Mouse (Mus musculus): ENCODE results near the gene Kmt5b.

The Kmt5b gene

DNA sequence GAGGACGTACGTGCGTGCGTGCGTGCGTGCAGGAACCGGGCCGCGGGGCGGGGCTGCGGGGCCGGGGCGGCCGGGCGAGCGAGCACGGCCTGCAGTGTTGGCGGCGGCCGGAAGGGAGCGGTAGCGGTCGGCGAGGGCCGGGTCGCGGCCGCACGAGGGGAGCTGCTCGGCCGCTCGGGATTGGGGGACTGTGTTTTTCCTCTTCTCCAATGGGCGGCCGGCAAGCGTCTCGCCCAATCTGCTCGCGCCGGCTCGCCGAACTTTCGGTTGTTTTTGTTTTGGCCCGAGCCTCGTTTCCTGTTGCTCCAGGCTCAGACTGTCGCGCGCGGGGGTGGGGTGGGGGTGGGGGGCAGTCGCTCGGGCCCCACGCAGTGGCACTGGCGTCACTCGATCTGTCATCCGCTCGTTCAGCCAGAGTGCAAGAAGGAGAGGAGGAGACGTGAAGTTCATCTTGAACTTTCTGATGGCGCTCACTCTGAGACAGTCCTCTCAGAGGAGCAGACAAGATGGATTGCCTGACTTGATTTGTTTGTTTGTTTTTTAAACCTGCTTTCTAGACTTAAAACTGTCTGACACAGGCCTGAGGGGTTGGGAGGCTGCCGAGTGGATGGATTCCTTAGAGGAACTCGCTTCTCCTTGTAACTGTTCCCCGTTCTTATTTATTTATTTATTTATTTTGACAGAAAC, 1.6 kb downstream of the Kmt5b start:
- peak; percentile 89 for DNase-seq (ENCODE audit: low spot score)

- DNase-seq (ENCODE audit: low spot score), result no peak
Observed at GRCm38 (mm10) chr19:3769533-3769932, 2.3 kb downstream of the Kmt5b start.

DNA sequence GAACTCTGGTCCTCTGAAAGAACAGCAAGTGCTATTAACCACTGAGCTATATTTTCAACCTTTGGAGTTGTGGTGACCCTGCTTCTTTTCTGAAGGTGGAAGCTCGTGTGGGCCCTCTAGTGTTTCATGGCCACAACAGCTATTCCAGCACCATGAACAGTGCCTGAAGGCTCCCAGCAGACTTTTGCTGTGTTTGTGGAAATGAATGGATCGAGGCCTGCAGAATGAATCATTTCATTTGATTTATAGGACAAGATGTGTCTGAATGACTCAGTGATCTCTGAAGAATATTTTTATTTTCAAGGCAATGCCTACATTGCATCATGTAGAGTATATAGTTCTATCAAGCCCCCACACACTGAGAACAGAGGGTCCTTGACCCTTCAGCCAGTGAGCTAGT, 6.9 kb downstream of the Kmt5b start:
- DNase-seq (ENCODE audit: low spot score), result no peak

DNA sequence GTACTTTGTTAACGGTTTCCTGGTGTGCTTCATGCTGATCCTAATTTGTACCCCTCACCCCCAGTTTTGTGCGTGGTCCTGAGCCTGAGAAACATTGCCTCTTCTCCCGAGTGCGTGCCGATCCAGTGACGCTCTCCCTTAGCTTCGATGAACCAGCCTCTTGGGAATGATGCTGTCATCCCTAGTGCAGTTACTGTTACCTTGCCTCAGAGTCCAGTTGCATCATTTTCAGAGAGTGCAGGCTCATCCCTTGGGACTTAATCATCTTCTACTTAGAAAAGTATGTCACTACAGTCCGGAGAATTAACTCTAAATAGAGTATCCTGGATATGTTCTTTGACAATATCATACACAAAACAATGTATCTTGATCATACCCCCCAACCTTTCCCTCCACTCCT, 11.5 kb downstream of the Kmt5b start:
- DNase-seq (ENCODE audit: low spot score), result no peak

DNA sequence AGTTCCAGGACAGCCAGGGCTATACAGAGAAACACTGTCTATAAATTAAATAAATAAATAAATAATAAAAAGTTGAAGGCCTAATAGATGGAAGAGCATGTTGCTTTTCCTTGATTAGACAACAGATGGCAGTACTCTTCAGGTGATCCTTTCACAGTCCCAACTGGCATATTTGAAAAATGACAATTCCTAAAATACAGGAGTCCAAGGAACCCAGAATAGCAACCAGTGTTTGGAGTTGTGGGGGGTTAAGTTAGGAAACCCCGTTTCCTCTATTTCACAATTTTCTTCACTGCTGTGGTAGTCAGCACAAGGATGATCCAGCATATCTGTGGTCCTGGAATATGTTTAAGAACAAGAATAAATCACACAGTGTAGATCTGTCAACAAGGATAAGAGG, 22.9 kb downstream of the Kmt5b start:
- no peak for DNase-seq (ENCODE audit: low spot score)

- DNase-seq (ENCODE audit: low spot score), result no peak
Observed at GRCm38 (mm10) chr19:3805526-3805925, 38.3 kb downstream of the Kmt5b start.

DNA sequence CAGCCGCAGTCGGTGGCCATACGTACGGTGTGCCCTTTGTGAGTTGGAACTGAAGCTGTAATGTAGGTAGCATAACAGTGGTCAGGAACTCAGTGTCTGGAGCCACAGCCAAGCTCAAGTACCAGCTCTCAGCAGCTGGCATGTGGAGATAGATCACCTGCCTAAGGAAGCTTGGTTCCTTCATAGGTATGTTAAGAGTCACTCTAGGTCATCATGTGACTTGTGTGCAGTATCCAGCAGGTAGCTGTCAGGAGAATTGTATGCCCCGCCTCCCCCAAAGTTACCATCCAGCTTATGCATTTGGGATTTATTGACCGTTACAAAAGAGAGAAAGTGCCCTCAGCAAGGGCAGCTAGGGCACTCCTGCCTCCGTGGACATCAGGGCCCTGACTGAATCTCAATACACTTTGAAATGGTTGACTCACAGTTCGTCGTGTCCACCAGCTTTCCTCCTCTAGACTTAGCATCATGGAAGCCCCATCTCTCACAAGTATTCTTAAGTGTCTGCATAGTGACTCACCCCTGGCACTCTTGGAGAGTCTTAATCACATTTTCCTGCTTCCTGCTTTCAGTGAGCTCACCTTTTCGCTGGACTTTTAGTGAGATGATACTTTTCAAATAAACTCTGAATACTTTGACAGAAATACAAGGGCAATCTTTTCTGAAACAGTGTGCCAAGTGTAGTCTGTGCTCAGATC, 43.5 kb downstream of the Kmt5b start:
- no peak for DNase-seq (ENCODE audit: low spot score)

DNA sequence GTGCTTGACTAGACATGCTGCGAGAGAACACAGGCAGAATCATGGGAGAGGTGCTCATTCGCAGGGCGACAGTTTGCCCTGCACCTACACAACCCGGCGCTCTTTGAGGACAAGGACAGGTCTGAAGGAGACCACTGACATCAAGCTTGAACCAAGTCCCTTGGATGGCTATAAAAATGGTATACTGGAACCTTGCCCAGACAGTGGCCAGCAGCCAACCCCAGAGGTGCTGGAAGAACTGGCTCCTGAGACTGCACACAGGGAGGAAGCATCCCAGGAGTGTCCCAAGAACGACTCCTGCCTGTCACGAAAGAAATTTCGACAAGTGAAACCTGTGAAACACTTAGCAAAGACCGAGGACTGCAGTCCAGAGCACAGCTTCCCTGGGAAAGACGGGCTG, 47.2 kb downstream of the Kmt5b start:
- no peak for DNase-seq (ENCODE audit: low spot score)

DNA sequence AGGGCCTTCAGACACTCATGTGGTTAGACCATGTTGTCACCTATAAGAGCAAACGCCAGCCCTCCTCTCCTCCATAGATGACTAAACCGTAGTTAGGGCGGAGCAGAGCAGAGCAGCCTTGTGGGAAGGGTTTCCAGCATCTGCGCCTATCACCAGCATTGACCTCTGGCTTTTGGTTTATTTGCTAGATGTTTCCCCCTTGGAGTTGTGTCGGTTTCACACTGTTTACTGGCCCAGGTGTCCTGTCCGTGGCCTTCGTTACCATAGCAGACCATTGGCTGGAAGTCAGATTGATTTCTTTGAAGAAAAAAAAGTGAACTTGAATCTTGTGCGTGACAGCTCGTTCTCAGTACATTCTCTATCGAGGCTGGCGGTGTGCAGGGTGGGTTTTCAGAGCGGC, 48.6 kb downstream of the Kmt5b start:
- DNase-seq (ENCODE audit: low spot score), result no peak

- no peak for DNase-seq (ENCODE audit: low spot score)
Observed at GRCm38 (mm10) chr19:3819080-3819479, 51.9 kb downstream of the Kmt5b start.

DNA sequence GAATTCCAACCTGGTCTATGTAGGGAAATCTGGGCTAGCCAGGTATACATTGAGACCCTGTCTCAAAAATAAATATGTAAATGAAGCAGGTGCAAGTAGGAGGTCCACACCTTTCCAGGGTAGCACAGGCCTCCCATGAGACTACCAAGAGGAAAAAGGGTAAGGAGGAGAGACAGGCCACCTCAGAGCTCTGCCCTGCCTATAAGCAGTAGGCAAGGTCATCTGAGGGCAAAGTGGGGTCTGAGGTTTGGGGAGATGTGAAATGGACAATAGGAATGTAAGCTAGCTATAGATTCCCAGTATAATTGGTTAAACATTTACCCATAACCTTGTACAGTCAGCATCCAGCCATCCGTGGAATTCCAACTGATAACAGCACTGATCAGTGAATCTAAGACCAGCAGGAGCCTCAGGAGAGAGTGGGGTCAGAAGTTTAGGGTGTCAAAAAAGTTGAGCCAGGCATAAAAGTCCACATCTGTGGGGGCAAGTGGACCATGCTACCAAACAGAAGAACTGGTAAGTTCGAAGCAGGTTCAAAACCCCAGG, 52.8 kb downstream of the Kmt5b start:
- no peak for DNase-seq (ENCODE audit: low spot score)

- DNase-seq (ENCODE audit: low spot score), result no peak
Observed at GRCm38 (mm10) chr19:3825044-3825443, 57.8 kb downstream of the Kmt5b start.

- DNase-seq (ENCODE audit: low spot score), result no peak
Observed at GRCm38 (mm10) chr19:3829863-3830262, 62.6 kb downstream of the Kmt5b start.

- DNase-seq (ENCODE audit: low spot score), result no peak
Observed at GRCm38 (mm10) chr19:3831716-3832115, 64.5 kb downstream of the Kmt5b start.

- peak; percentile 29 for DNase-seq (ENCODE audit: low spot score)
Observed at GRCm38 (mm10) chr19:3832851-3833353, 65.7 kb downstream of the Kmt5b start.

GRCm38 (mm10) chr19:3834301-3834700, 67.1 kb downstream of the Kmt5b start:
- DNase-seq (ENCODE audit: low spot score), result no peak

GRCm38 (mm10) chr19:3836791-3837190, 69.6 kb downstream of the Kmt5b start:
- DNase-seq (ENCODE audit: low spot score), result no peak

- DNase-seq (ENCODE audit: low spot score), result no peak
Observed at GRCm38 (mm10) chr19:3838931-3839330, 71.7 kb downstream of the Kmt5b start.

DNA sequence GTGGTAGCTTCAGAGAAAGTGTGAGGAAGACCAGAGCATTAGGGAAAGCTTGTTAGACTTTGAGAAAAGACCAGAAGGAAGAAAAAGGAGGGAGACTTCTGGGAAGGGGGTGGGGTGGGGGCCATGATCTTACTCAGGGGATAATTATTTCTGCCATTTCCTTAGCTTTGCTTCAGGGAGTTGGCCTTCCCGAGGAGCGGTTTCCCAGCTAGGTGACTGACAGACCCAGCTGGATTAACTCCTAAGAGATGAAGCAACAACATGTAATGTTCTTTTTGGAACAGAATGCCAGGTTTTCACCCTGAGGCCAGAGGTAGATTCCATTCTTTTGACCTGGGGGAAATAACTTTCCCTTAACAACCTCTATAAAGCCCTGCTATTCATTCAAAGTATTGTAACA, 72.5 kb downstream of the Kmt5b start:
- no peak for DNase-seq (ENCODE audit: low spot score)

GRCm38 (mm10) chr19:3840214-3840651, 73.0 kb downstream of the Kmt5b start:
- DNase-seq (ENCODE audit: low spot score), result no peak

DNA sequence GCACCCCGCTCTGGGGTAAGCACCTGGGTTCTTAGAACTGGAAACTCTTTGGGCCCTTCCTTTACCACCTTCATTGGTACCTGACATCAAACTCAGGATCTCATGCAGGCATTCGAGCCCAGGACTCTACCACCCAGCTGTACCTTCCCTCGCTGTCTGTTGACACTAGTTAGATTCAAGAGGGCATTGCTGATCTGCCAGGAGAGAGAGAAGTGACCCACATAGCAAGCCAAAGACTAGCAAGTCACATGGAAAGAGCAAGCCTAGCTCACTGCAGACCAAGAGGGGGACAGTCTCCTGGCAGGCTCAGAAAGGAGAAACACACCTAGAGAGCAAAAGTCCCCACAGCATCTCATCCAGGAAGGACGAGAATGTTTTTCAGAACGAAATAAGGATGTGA, 73.5 kb downstream of the Kmt5b start:
- DNase-seq (ENCODE audit: low spot score), result no peak

DNA sequence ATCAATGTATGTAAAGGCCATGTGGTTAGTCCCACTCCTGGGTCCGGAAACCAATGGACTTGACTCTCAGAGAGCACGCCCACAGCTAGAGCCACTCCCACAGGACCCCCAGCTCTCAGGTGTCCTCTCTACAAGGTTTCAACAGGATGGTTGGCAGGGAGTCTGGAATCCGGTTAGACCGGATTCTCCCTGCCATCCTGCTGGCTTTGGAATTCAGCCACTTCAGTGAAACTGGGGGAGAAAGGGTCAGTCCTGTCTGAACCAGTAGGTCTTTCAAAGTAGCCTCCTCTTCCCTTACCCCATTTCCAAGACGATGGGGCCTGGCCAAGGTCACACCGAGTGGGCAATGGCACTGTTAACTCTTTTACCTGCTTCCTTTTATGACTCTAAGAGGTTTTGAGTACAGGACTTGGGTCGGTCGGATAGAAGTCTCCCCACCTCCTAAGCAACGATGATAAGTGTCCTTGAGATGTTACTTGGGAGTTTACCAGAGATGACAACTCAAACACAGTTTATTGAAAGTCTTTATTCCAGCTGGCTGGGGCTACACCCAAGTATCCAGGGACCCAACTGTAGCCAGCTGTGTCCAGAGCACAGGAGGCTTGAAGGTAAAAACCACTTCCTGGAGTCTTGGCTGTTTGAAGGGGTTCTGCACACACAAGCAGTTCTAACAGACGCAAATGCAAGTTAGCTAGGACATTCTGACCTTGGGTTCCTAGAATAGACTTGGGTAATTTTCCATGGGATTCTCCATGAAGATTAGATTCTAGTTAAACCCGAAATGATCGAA, 75.3 kb downstream of the Kmt5b start:
- DNase-seq (ENCODE audit: low spot score), result peak; percentile 18

DNA sequence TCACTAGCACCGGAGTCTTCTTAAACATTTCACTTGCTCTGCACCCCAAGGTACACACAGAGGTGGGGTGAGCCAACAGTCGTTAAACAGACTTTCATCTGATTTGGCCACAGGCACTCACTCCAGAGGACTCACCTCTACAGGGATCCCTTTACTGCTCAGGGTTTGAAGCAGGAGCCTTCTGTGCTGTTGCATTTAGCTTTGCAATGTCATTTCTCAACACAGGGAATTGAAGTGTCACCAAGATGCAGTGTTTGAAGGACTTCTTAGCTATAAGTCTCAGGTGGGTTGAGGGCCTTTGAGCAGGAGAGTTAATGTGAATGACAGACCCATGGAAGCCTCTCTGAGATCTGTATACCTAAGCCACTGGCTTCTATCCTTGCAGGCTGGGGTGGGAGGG, 76.4 kb downstream of the Kmt5b start:
- no peak for DNase-seq (ENCODE audit: low spot score)

Data from ovary, postnatal 14 days (tissue).